Mouse (Mus musculus) brain, embryonic 14.5 days (tissue): Measurements from ENCODE around the gene Taar2. TPM values are rescaled to one million over a fixed set of nuclear protein-coding genes. Genes with fewer than 3 reads are reported as not detected.

Source experiments
- DNase-seq: peaks from one replicate; pipeline ENCODE4 v3.0.0-alpha.2; 2011; ENCODE audit warnings: low read depth
- CTCF ChIP-seq: fragments of 200-500 bp; IDR thresholded peaks from 2 replicates; pipeline ENCODE4 v1.5.1; 2012; ENCODE audit warnings: inconsistent platforms, mild to moderate bottlenecking, moderate library complexity, borderline replicate concordance; ENCODE audit not compliant: insufficient read depth, insufficient read length; ENCODE audit errors: extremely low read depth
- POLR2A ChIP-seq: fragments of 200-500 bp; IDR thresholded peaks from 2 replicates; pipeline ENCODE4 v1.6.1; 2012; ENCODE audit warnings: mild to moderate bottlenecking, inconsistent platforms, borderline replicate concordance; ENCODE audit not compliant: poor library complexity, insufficient read depth, insufficient read length, severe bottlenecking; ENCODE audit errors: extremely low read depth
- polyA plus RNA-seq: library from polyadenylated mRNA; depleted of rRNA; stranded (reverse); fragments of >200 nt; gene quantifications from 2 replicates; pipeline ENCODE4 v1.2.3, GENCODE M21; 2012; rRNA removed

The Taar2 gene
- polyA plus RNA-seq = 0.08 TPM in 1 of 2 replicates, not detected in the other

- peak; percentile 25 for DNase-seq
- no peak for TF ChIP-seq POLR2A
- no peak for TF ChIP-seq CTCF
These were observed at the start of gene Taar2 for GRCm38 (mm10) chr10:23938312-23938711. TSS of gene Taar2 (plus strand) at chr10:23938572.

GRCm38 (mm10) chr10:23892987-23893386 lies 45.4 kb upstream of the Taar2 start:
- TF ChIP-seq POLR2A = no peak
- TF ChIP-seq CTCF = no peak
- DNase-seq = no peak

- peak; percentile 5 for DNase-seq
- TF ChIP-seq CTCF = no peak
- no peak for TF ChIP-seq POLR2A
These were observed 43.6 kb upstream of the Taar2 start, which contains the start of gene Vnn1 for GRCm38 (mm10) chr10:23894601-23895349. TSS of gene Vnn1 (plus strand) at chr10:23894688.

GRCm38 (mm10) chr10:23895376-23895775 lies 43.0 kb upstream of the Taar2 start:
- DNase-seq = no peak
- no peak for TF ChIP-seq CTCF
- no peak for TF ChIP-seq POLR2A

- TF ChIP-seq CTCF (no peak), POLR2A (no peak)
- DNase-seq = peak; percentile 58
These were observed 37.3 kb upstream of the Taar2 start for GRCm38 (mm10) chr10:23901119-23901518.

GRCm38 (mm10) chr10:23905661-23906060 lies 32.7 kb upstream of the Taar2 start:
- no peak for TF ChIP-seq CTCF
- no peak for TF ChIP-seq POLR2A
- no peak for DNase-seq

GRCm38 (mm10) chr10:23920056-23920455 lies 18.3 kb upstream of the Taar2 start, which contains the start of gene Taar1:
TSS of gene Taar1 (plus strand) at chr10:23920356.
- DNase-seq = no peak
- no peak for TF ChIP-seq CTCF
- no peak for TF ChIP-seq POLR2A

- no peak for DNase-seq
- TF ChIP-seq POLR2A = no peak
These were observed 15.9 kb upstream of the Taar2 start for GRCm38 (mm10) chr10:23922468-23922867.

- TF ChIP-seq POLR2A = no peak
- TF ChIP-seq CTCF = no peak
- DNase-seq = no peak
These were observed 14.4 kb upstream of the Taar2 start for GRCm38 (mm10) chr10:23923941-23924340.

- no peak for DNase-seq
- TF ChIP-seq CTCF (no peak), POLR2A (no peak)
These were observed 759 bp upstream of the Taar2 start for GRCm38 (mm10) chr10:23937613-23938012.

- DNase-seq = no peak
- no peak for TF ChIP-seq POLR2A
- peak; percentile 47; the same call in 1 of the 2 replicates for TF ChIP-seq CTCF
These were observed 4.1 kb downstream of the Taar2 start for GRCm38 (mm10) chr10:23942465-23942864.

GRCm38 (mm10) chr10:23948026-23948425 lies 9.7 kb downstream of the Taar2 start:
- DNase-seq = peak; percentile 27
- TF ChIP-seq CTCF (no peak), POLR2A (no peak)

- TF ChIP-seq CTCF (no peak), POLR2A (no peak)
- peak; percentile 9 for DNase-seq
These were observed 11.2 kb downstream of the Taar2 start, which contains the start of gene Taar3 for GRCm38 (mm10) chr10:23949508-23950005. TSS of gene Taar3 (plus strand) at chr10:23949558.

GRCm38 (mm10) chr10:23951714-23952113 lies 13.3 kb downstream of the Taar2 start:
- TF ChIP-seq CTCF (no peak), POLR2A (no peak)
- DNase-seq = no peak

GRCm38 (mm10) chr10:23959071-23959470 lies 20.7 kb downstream of the Taar2 start:
- DNase-seq = no peak
- TF ChIP-seq CTCF (no peak), POLR2A (no peak)

- no peak for DNase-seq
- TF ChIP-seq CTCF (no peak), POLR2A (no peak)
These were observed 22.1 kb downstream of the Taar2 start, which contains the start of gene Taar4 for GRCm38 (mm10) chr10:23960444-23960915. TSS of gene Taar4 (plus strand) at chr10:23960494.
